Mouse (Mus musculus): Measurements from ENCODE around the gene Ticrr. TPM values are rescaled to one million over a fixed set of nuclear protein-coding genes. Genes with fewer than 3 reads are reported as not detected.
A peak's percentile ranks its signal among the peaks of the same experiment; 100 is the strongest.

The Ticrr gene
- polyA plus RNA-seq, 1 experiment from 2014 or later: 1.4 TPM

GRCm38 (mm10) chr7:79617418-79617817, 42.6 kb upstream of the Ticrr start, which contains the start of gene Rhcg:
Gene Rhcg (minus strand): TSS chr7:79617657.
- 9% methylated on average over 33 of the region's 33 CpGs for WGBS
- H3K9ac ChIP-seq (ENCODE audit: low read length): no peak within 1 kb of the TSS
- ATAC-seq (ENCODE audit: low FRiP score, low TSS enrichment): no peak
- peaks cover 4% of the 10 kb centered on the region; the same call in 1 of the 2 replicates for H3K27me3 ChIP-seq (ENCODE audit: control insufficient read depth, insufficient read depth, low read length)
- H3K4me2 ChIP-seq (replicated peaks; ENCODE audit: low read depth): peak within 1 kb of the TSS; percentile 40
- no peak for DNase-seq (ENCODE audit: low spot score)
- no peak within 1 kb of the TSS for H3K27ac ChIP-seq (replicated peaks)
- H3K4me1 ChIP-seq (replicated peaks; ENCODE audit: control insufficient read depth, insufficient read depth): no peaks in the 10 kb centered on the region
- TF ChIP-seq EP300 (optimal IDR thresholded peaks at IDR 0.05): no peak
- no peak for TF ChIP-seq CTCF (IDR thresholded peaks at IDR 0.05; ENCODE audit: low read depth)
- H3K4me3 ChIP-seq (ENCODE audit: low read depth, low read length): no peak within 1 kb of the TSS; the same call in 1 of the 2 replicates
- H3K36me3 ChIP-seq (ENCODE audit: control insufficient read depth, insufficient read depth, low read length): no peaks in the 10 kb centered on the region
- H3K9me3 ChIP-seq (ENCODE audit: control insufficient read depth, low read length): no peaks in the 10 kb centered on the region

- ATAC-seq (ENCODE audit: low FRiP score, low TSS enrichment) (no peak), DNase-seq (ENCODE audit: low spot score) (no peak)
- H3K4me1 ChIP-seq (replicated peaks; ENCODE audit: control insufficient read depth, insufficient read depth): no peaks in the 10 kb centered on the region
- no peak overlapping the region for H3K27ac ChIP-seq (replicated peaks)
- H3K4me3 ChIP-seq (ENCODE audit: low read depth, low read length): no peak overlapping the region
- 67% methylated on average over 4 of the region's 4 CpGs for WGBS
- H3K4me2 ChIP-seq (replicated peaks; ENCODE audit: low read depth): no peak overlapping the region
- H3K36me3 ChIP-seq (ENCODE audit: control insufficient read depth, insufficient read depth, low read length): no peaks in the 10 kb centered on the region
- peaks cover 4% of the 10 kb centered on the region; the same call in 1 of the 2 replicates for H3K27me3 ChIP-seq (ENCODE audit: control insufficient read depth, insufficient read depth, low read length)
- TF ChIP-seq EP300 (optimal IDR thresholded peaks at IDR 0.05) (no peak), CTCF (IDR thresholded peaks at IDR 0.05; ENCODE audit: low read depth) (no peak; the same call in 1 of the 2 replicates)
- H3K9me3 ChIP-seq (ENCODE audit: control insufficient read depth, low read length): no peaks in the 10 kb centered on the region
- H3K9ac ChIP-seq (ENCODE audit: low read length): no peak overlapping the region
These were observed 40.5 kb upstream of the Ticrr start for GRCm38 (mm10) chr7:79619493-79619892.

- H3K4me2 ChIP-seq (replicated peaks; ENCODE audit: low read depth): no peak overlapping the region
- no peak for DNase-seq (ENCODE audit: low spot score)
- no peak overlapping the region for H3K4me3 ChIP-seq (ENCODE audit: low read depth, low read length)
- H3K9ac ChIP-seq (ENCODE audit: low read length): no peak overlapping the region
- TF ChIP-seq EP300 (optimal IDR thresholded peaks at IDR 0.05) (no peak), CTCF (IDR thresholded peaks at IDR 0.05; ENCODE audit: low read depth) (no peak)
- WGBS: 36% methylated on average over 8 of the region's 8 CpGs
- no peaks in the 10 kb centered on the region for H3K27me3 ChIP-seq (ENCODE audit: control insufficient read depth, insufficient read depth, low read length)
- H3K27ac ChIP-seq (replicated peaks): no peak overlapping the region
- H3K9me3 ChIP-seq (ENCODE audit: control insufficient read depth, low read length): no peaks in the 10 kb centered on the region
- H3K4me1 ChIP-seq (replicated peaks; ENCODE audit: control insufficient read depth, insufficient read depth): no peaks in the 10 kb centered on the region
- no peaks in the 10 kb centered on the region for H3K36me3 ChIP-seq (ENCODE audit: control insufficient read depth, insufficient read depth, low read length)
- no peak for ATAC-seq (ENCODE audit: low FRiP score, low TSS enrichment)
These were observed 36.9 kb upstream of the Ticrr start for GRCm38 (mm10) chr7:79623086-79623485.

- 74% methylated on average over 5 of the region's 5 CpGs for WGBS
- no peak overlapping the region for H3K9ac ChIP-seq (ENCODE audit: low read length)
These were observed 33.8 kb upstream of the Ticrr start for GRCm38 (mm10) chr7:79626170-79626569.

GRCm38 (mm10) chr7:79628271-79628913, 31.6 kb upstream of the Ticrr start:
- DNase-seq (ENCODE audit: low spot score): no peak
- WGBS: 55% methylated on average over 4 of the region's 4 CpGs
- Histone ChIP-seq H3K9me3 (ENCODE audit: control insufficient read depth, low read length) (no peaks in the 10 kb centered on the region), H3K27ac (replicated peaks) (no peak overlapping the region), H3K4me1 (replicated peaks; ENCODE audit: control insufficient read depth, insufficient read depth) (no peaks in the 10 kb centered on the region), H3K4me2 (replicated peaks; ENCODE audit: low read depth) (no peak overlapping the region), H3K9ac (ENCODE audit: low read length) (no peak overlapping the region), H3K27me3 (ENCODE audit: control insufficient read depth, insufficient read depth, low read length) (no peaks in the 10 kb centered on the region), H3K36me3 (ENCODE audit: control insufficient read depth, insufficient read depth, low read length) (no peaks in the 10 kb centered on the region), H3K4me3 (ENCODE audit: low read depth, low read length) (no peak overlapping the region)
- TF ChIP-seq CTCF (IDR thresholded peaks at IDR 0.05; ENCODE audit: low read depth) (no peak), EP300 (optimal IDR thresholded peaks at IDR 0.05) (no peak)
- no peak for ATAC-seq (ENCODE audit: low FRiP score, low TSS enrichment)

More at GRCm38 (mm10) chr7:79626170-79626569, 33.8 kb upstream of the Ticrr start:
- Histone ChIP-seq H3K9me3 (ENCODE audit: control insufficient read depth, low read length) (no peaks in the 10 kb centered on the region), H3K27ac (replicated peaks) (no peak overlapping the region), H3K36me3 (ENCODE audit: control insufficient read depth, insufficient read depth, low read length) (no peaks in the 10 kb centered on the region), H3K4me1 (replicated peaks; ENCODE audit: control insufficient read depth, insufficient read depth) (no peaks in the 10 kb centered on the region), H3K4me3 (ENCODE audit: low read depth, low read length) (no peak overlapping the region), H3K27me3 (ENCODE audit: control insufficient read depth, insufficient read depth, low read length) (no peaks in the 10 kb centered on the region), H3K4me2 (replicated peaks; ENCODE audit: low read depth) (no peak overlapping the region)
- ATAC-seq (ENCODE audit: low FRiP score, low TSS enrichment) (no peak), DNase-seq (ENCODE audit: low spot score) (no peak)
- TF ChIP-seq EP300 (optimal IDR thresholded peaks at IDR 0.05) (no peak), CTCF (IDR thresholded peaks at IDR 0.05; ENCODE audit: low read depth) (no peak)

- ATAC-seq (ENCODE audit: low FRiP score, low TSS enrichment) (no peak), DNase-seq (ENCODE audit: low spot score) (no peak)
- Histone ChIP-seq H3K4me2 (replicated peaks; ENCODE audit: low read depth) (no peak overlapping the region), H3K4me3 (ENCODE audit: low read depth, low read length) (no peak overlapping the region), H3K9ac (ENCODE audit: low read length) (no peak overlapping the region), H3K4me1 (replicated peaks; ENCODE audit: control insufficient read depth, insufficient read depth) (no peaks in the 10 kb centered on the region), H3K27me3 (ENCODE audit: control insufficient read depth, insufficient read depth, low read length) (no peaks in the 10 kb centered on the region), H3K27ac (replicated peaks) (no peak overlapping the region), H3K9me3 (ENCODE audit: control insufficient read depth, low read length) (no peaks in the 10 kb centered on the region), H3K36me3 (ENCODE audit: control insufficient read depth, insufficient read depth, low read length) (no peaks in the 10 kb centered on the region)
- TF ChIP-seq EP300 (optimal IDR thresholded peaks at IDR 0.05) (no peak), CTCF (IDR thresholded peaks at IDR 0.05; ENCODE audit: low read depth) (no peak)
- WGBS: 20% methylated on average over 13 of the region's 13 CpGs
These were observed 28.1 kb upstream of the Ticrr start for GRCm38 (mm10) chr7:79631773-79632348.
